Mouse (Mus musculus) adrenal gland, postnatal 14 days (tissue): ENCODE measurements around the gene Smtnl1. TPM values are rescaled to one million over a fixed set of nuclear protein-coding genes. Genes with fewer than 3 reads are reported as not detected.

ENCODE experiments used
- DNase-seq: peaks from one replicate; pipeline ENCODE4 v3.0.0; 2021; ENCODE audit warnings: mixed read lengths
- long read RNA-seq, 2 experiments: library from polyadenylated mRNA; stranded (forward); transcript quantifications; one replicate each; pipeline ENCODE4 v2.0.0; 2021
- total RNA-seq: library from RNA; stranded (reverse); gene quantifications from 2 replicates; pipeline ENCODE4 v1.2.3, GENCODE M21; 2021

Smtnl1 gene
- total RNA-seq = not detected in 2 replicates
- long read RNA-seq, experiment 1 = 0 reads
- long read RNA-seq, experiment 2 = 0 reads

GRCm38 (mm10) chr2:84822552-84822951, at the start of gene Smtnl1:
Gene Smtnl1 (minus strand): TSS chr2:84822652.
- DNase-seq = no peak

GRCm38 (mm10) chr2:84870623-84871160, 48.2 kb upstream of the Smtnl1 start:
- DNase-seq = peak; percentile 38

GRCm38 (mm10) chr2:84868977-84869376, 46.5 kb upstream of the Smtnl1 start:
- DNase-seq = no peak

GRCm38 (mm10) chr2:84868521-84868943, 46.1 kb upstream of the Smtnl1 start:
- DNase-seq = peak; percentile 84

- peak; percentile 72 for DNase-seq
Observed at GRCm38 (mm10) chr2:84865616-84866571, 43.4 kb upstream of the Smtnl1 start.

- peak; percentile 70 for DNase-seq
Observed at GRCm38 (mm10) chr2:84862231-84862630, 39.8 kb upstream of the Smtnl1 start.

GRCm38 (mm10) chr2:84861430-84861829, 39.0 kb upstream of the Smtnl1 start:
- no peak for DNase-seq

GRCm38 (mm10) chr2:84859991-84860780, 37.7 kb upstream of the Smtnl1 start:
- no peak for DNase-seq

GRCm38 (mm10) chr2:84858551-84858950, 36.1 kb upstream of the Smtnl1 start:
- peak; percentile 34 for DNase-seq

- peak; percentile 73 for DNase-seq
Observed at GRCm38 (mm10) chr2:84855732-84856131, 33.3 kb upstream of the Smtnl1 start.

GRCm38 (mm10) chr2:84851130-84852040, 28.9 kb upstream of the Smtnl1 start:
- peak; percentile 84 for DNase-seq

GRCm38 (mm10) chr2:84850407-84851129, 28.1 kb upstream of the Smtnl1 start:
- no peak for DNase-seq

- no peak for DNase-seq
Observed at GRCm38 (mm10) chr2:84845226-84845625, 22.8 kb upstream of the Smtnl1 start.

GRCm38 (mm10) chr2:84843654-84844053, 21.2 kb upstream of the Smtnl1 start:
- DNase-seq = no peak

GRCm38 (mm10) chr2:84841905-84842304, 19.5 kb upstream of the Smtnl1 start:
- no peak for DNase-seq

GRCm38 (mm10) chr2:84840748-84841563, 18.5 kb upstream of the Smtnl1 start:
- no peak for DNase-seq

GRCm38 (mm10) chr2:84840016-84840747, 17.7 kb upstream of the Smtnl1 start:
- peak; percentile 72 for DNase-seq

GRCm38 (mm10) chr2:84838993-84839980, 16.8 kb upstream of the Smtnl1 start:
- peak; percentile 30 for DNase-seq
